Mouse (Mus musculus) urinary bladder, postnatal 14 days (tissue): ENCODE measurements around the gene Hrg.
"Not testable (repeated sequence)": the region's sequence is repeated elsewhere in the genome, so short reads cannot be mapped to it uniquely, and the experiment has no call there.

Experiments
- DNase-seq: peaks from one replicate; pipeline ENCODE4 v3.0.0; 2021; ENCODE audit warnings: low spot score

Gene Hrg

DNA sequence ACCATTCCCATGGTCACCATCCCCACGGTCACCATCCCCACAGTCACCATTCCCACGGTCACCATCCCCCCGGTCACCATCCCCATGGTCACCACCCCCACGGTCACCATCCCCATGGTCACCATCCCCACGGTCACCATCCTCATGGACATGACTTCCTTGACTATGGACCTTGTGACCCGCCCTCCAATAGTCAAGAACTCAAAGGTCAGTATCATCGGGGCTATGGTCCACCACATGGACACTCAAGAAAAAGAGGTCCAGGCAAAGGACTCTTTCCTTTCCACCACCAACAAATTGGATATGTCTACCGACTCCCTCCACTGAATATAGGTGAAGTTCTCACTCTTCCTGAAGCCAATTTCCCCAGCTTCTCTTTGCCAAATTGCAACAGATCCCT lies 10.2 kb downstream of the Hrg start:
- DNase-seq: no peak

DNA sequence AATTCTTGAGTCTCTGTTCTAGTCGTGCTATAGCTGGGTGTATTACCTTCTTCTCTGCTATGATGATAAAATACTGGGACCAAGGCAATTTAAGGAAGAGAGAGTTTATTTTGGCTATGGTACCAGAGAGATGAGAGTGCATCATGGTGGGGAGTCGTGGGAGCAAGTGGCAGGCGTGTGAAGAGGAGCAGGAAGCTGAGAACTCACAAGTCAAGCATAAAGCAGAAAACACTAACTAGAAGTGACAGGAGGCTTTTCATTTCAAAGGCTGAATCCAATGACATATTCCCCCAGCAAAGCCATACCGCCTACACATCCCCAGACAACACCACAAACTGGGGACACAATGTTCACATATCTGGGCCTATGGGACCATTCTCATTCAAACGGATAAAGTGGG lies 11.4 kb downstream of the Hrg start:
- no peak for DNase-seq

DNA sequence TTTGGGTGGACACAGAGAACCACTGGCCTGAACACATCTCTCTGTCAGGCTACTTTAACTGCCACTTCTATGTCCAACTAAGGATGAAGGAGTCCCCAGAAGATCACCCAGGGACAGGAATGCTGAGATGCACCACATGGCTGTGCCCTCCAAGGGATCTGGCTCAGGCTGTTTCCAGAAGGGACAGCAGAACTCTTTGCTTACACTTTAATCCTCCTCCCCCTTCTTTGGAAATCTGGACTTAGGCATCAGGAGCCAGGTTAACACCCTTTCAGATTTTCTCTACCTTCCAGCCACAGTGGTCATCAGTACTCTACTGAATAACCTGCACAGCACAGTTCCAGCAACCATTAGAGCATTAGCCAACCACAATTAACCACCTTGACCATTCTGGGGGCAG lies 12.4 kb downstream of the Hrg start:
- DNase-seq: no peak

DNA sequence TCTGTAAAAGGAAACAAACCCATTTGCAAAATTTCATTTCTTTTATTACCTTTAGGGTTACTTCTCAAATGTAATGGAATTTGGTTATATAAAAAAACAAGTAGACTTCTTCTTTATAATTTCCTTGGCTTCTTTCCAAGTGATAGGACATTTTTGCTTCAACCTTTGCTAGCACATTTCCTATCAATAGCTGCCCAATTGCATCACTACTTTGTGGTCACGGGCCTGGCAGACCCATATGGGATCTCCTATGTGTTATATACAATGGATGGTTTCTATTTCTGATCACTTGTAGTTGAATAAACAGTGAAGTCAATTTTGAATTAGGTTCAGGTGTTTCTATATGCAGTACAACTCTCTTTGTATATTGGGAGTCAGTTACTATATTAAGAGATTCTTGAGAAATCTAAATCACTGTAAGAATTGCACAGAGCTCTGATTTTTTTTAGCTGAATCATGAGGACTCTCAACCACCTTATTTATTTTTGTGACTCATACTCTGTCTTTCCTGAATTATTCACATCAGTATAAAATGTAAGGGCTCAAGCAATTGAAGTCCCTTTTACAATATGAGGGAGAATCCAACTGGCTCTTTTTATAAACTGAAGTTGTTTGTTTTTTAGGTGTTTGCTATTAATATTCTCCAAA lies 16.6 kb downstream of the Hrg start:
- no peak for DNase-seq

DNA sequence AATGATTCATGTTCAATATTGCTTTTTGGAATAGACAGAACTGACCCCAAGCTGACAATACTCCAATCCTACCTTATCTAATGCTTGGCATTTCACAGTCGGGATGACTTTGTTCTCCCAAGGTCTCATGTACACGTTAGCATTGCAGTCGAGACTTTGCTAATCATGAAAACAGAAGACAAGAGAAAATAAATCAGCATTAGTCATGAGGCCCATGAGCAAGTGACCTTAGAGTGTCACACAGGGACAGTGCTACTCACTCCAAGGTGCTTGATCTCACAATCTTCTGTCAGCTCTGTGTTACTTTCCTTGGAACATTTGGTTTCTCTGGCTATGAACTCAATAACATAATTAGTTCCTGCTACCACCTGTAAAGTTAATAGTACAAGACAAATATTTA lies 46.1 kb downstream of the Hrg start:
- DNase-seq: not testable (repeated sequence)
